Mouse (Mus musculus): ENCODE data around the gene Trim69. TPM values are rescaled to one million over a fixed set of nuclear protein-coding genes. Genes with fewer than 3 reads are reported as not detected.

The Trim69 gene
- total and polyA plus RNA-seq, 3 experiments: 0.04 TPM; not detected in 2

- H3K4me3 ChIP-seq (ENCODE audit: control insufficient read depth in 1 of 2, insufficient read depth in 1 of 2, low read depth in 2 of 2, low read length in 2 of 2): no peak overlapping the region
- TF ChIP-seq E2F4 (IDR thresholded peaks at IDR 0.05; ENCODE audit: borderline replicate concordance, low read depth, low read length): no peak
- no peak for TF ChIP-seq MAZ (IDR thresholded peaks at IDR 0.05; ENCODE audit: low read depth, low read length)
- TF ChIP-seq MEF2A (IDR thresholded peaks at IDR 0.05; ENCODE audit: extremely low read depth, insufficient replicate concordance, low read depth, low read length, poor library complexity, severe bottlenecking): no peak
- TF ChIP-seq TBP (IDR thresholded peaks at IDR 0.05; ENCODE audit: low read depth, low read length): no peak
- no peaks in the 10 kb centered on the region for H3K9me3 ChIP-seq (replicated peaks; ENCODE audit: insufficient read depth, low read length)
- peaks cover under 1% of the 10 kb centered on the region for H3K79me2 ChIP-seq (ENCODE audit: control insufficient read depth, insufficient read depth, low read length, poor library complexity)
- H3K27me3 ChIP-seq (ENCODE audit: control insufficient read depth in 1 of 2, insufficient read depth in 2 of 2, low read length in 2 of 2): no peaks in the 10 kb centered on the region
- no peak overlapping the region for H3K9ac ChIP-seq (ENCODE audit: control insufficient read depth, low read depth, low read length, poor library complexity, severe bottlenecking)
- DNase-seq (ENCODE audit: low read depth, low spot score): no peak
- no peak overlapping the region for H3K27ac ChIP-seq (ENCODE audit: control insufficient read depth, low read depth, low read length)
- H3K36me3 ChIP-seq (ENCODE audit: control insufficient read depth in 1 of 2, insufficient read depth in 2 of 2, low read length in 2 of 2): peaks cover 3 to 15% of the 10 kb centered on the region in 2 experiments; a peak in 3 of 4 replicates
- peaks cover 8 to 11% of the 10 kb centered on the region in 2 experiments for H3K4me1 ChIP-seq (ENCODE audit: control insufficient read depth in 1 of 2, insufficient read depth in 2 of 2, low read length in 2 of 2)
Measured at GRCm38 (mm10) chr2:122156051-122156700, 4.3 kb upstream of the Trim69 start.

DNA sequence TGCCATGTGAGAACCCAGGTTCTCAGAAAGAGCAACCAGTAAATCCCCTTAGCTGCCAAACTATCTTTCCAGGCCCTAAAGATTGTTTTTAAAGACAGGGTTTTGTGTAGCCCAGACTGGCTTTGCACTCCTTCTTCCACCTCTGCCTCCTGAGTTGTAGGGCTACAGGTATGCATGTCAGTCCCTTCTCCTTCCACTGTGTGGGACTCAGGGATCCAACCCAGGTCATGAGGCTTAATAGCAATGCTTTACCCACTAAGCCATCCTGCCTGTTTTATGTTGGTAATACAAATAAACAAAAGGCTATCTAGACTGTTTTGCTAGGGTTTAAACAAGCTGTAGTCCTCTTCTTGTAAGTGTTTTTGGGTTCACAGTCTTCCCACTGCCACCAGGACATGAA lies 2.9 kb upstream of the Trim69 start:
- Histone ChIP-seq H3K27ac (ENCODE audit: control insufficient read depth, low read depth, low read length) (no peak overlapping the region), H3K79me2 (ENCODE audit: control insufficient read depth, insufficient read depth, low read length, poor library complexity) (no peaks in the 10 kb centered on the region), H3K4me1 (ENCODE audit: control insufficient read depth in 1 of 2, insufficient read depth in 2 of 2, low read length in 2 of 2) (peaks cover 2 to 8% of the 10 kb centered on the region in 2 experiments; a peak in 3 of 4 replicates), H3K9ac (ENCODE audit: control insufficient read depth, low read depth, low read length, poor library complexity, severe bottlenecking) (no peak overlapping the region), H3K9me3 (replicated peaks; ENCODE audit: insufficient read depth, low read length) (no peaks in the 10 kb centered on the region), H3K36me3 (ENCODE audit: control insufficient read depth in 1 of 2, insufficient read depth in 2 of 2, low read length in 2 of 2) (peaks cover 3 to 10% of the 10 kb centered on the region in 2 experiments; a peak in 3 of 4 replicates), H3K27me3 (ENCODE audit: control insufficient read depth in 1 of 2, insufficient read depth in 2 of 2, low read length in 2 of 2) (no peaks in the 10 kb centered on the region), H3K4me3 (ENCODE audit: control insufficient read depth in 1 of 2, insufficient read depth in 1 of 2, low read depth in 2 of 2, low read length in 2 of 2) (no peak overlapping the region)
- DNase-seq (ENCODE audit: low read depth, low spot score): no peak
- TF ChIP-seq ELF1 (IDR thresholded peaks at IDR 0.05; ENCODE audit: low read depth, low read length) (no peak), SIN3A (IDR thresholded peaks at IDR 0.05; ENCODE audit: low read length) (no peak), KAT2A (conservative IDR thresholded peaks at IDR 0.05; ENCODE audit: low read depth, low read length) (no peak), MAX (IDR thresholded peaks at IDR 0.05; ENCODE audit: low read length) (no peak), POLR2AphosphoS2 (IDR thresholded peaks at IDR 0.05; ENCODE audit: low read length) (no peak), E2F4 (IDR thresholded peaks at IDR 0.05; ENCODE audit: borderline replicate concordance, low read depth, low read length) (no peak), USF1 (IDR thresholded peaks at IDR 0.05; ENCODE audit: low read depth, low read length) (no peak), MYB (IDR thresholded peaks at IDR 0.05; ENCODE audit: low read depth, low read length) (no peak), TCF12 (IDR thresholded peaks at IDR 0.05; ENCODE audit: low read depth, low read length) (no peak), NELFE (IDR thresholded peaks at IDR 0.05; ENCODE audit: low read depth, low read length) (no peak), BHLHE40 (IDR thresholded peaks at IDR 0.05; ENCODE audit: borderline replicate concordance, low read depth, low read length) (no peak), TBP (IDR thresholded peaks at IDR 0.05; ENCODE audit: low read depth, low read length) (no peak), MXI1 (IDR thresholded peaks at IDR 0.05; ENCODE audit: low read depth, low read length) (no peak), RCOR1 (IDR thresholded peaks at IDR 0.05; ENCODE audit: low read depth, low read length) (no peak), USF2 (IDR thresholded peaks at IDR 0.05; ENCODE audit: borderline replicate concordance in 1 of 2, insufficient read depth in 1 of 2, low read depth in 1 of 2, low read length in 2 of 2) (no peak)
